Mouse (Mus musculus) ES-Bruce4 (cell line): ENCODE results near the gene Tnk2. TPM values are rescaled to one million over a fixed set of nuclear protein-coding genes. Genes with fewer than 3 reads are reported as not detected.

Experiments
- H3K27ac ChIP-seq: 2 replicates; pipeline ENCODE4 v1.5.1; 2012; ENCODE audit warnings: low read length, inconsistent platforms; ENCODE audit not compliant: insufficient read depth
- H3K27me3 ChIP-seq: 2 replicates; pipeline ENCODE4 v1.6.1; 2012; ENCODE audit warnings: mild to moderate bottlenecking, low read length, inconsistent platforms; ENCODE audit not compliant: control insufficient read depth, poor library complexity, insufficient read depth, severe bottlenecking
- H3K36me3 ChIP-seq: 2 replicates; pipeline ENCODE4 v1.6.1; 2012; ENCODE audit warnings: inconsistent platforms, mild to moderate bottlenecking, low read length, moderate library complexity; ENCODE audit not compliant: control insufficient read depth, poor library complexity, insufficient read depth, severe bottlenecking
- H3K4me1 ChIP-seq: one replicate; pipeline ENCODE4 v1.8.1; 2011; ENCODE audit warnings: low read length; ENCODE audit not compliant: control insufficient read depth, insufficient read depth
- H3K4me3 ChIP-seq: 2 replicates; pipeline ENCODE4 v1.5.1; 2011; ENCODE audit warnings: low read depth, mild to moderate bottlenecking, low read length
- H3K9ac ChIP-seq: 2 replicates; pipeline ENCODE4 v1.6.1; 2012; ENCODE audit warnings: low read depth, mild to moderate bottlenecking, inconsistent platforms; ENCODE audit not compliant: poor library complexity, severe bottlenecking
- H3K9me3 ChIP-seq: replicated peaks from 2 replicates; pipeline ENCODE4 v1.6.1; 2012; ENCODE audit warnings: mild to moderate bottlenecking, low read length, inconsistent platforms; ENCODE audit not compliant: control insufficient read depth, poor library complexity, insufficient read depth, severe bottlenecking
- CTCF ChIP-seq: IDR thresholded peaks from one replicate; pipeline ENCODE4 v1.8.1; 2011; ENCODE audit warnings: low read depth, low read length
- EP300 ChIP-seq: IDR thresholded peaks from 2 replicates; pipeline ENCODE4 v1.6.1; 2011; ENCODE audit warnings: low read depth, low read length; ENCODE audit not compliant: insufficient read depth
- POLR2A ChIP-seq: IDR thresholded peaks from one replicate; pipeline ENCODE4 v1.8.1; 2011; ENCODE audit warnings: low read length; ENCODE audit not compliant: insufficient read depth
- polyA plus RNA-seq: library from polyadenylated mRNA; stranded (reverse); fragments of >200 nt; gene quantifications from 2 replicates; pipeline ENCODE4 v1.2.4, GENCODE M21; 2011; ENCODE audit warnings: low read depth; ENCODE audit not compliant: missing spikeins, insufficient read depth, insufficient read length

The Tnk2 gene
- polyA plus RNA-seq, 1 experiment: 37.6 TPM

DNA sequence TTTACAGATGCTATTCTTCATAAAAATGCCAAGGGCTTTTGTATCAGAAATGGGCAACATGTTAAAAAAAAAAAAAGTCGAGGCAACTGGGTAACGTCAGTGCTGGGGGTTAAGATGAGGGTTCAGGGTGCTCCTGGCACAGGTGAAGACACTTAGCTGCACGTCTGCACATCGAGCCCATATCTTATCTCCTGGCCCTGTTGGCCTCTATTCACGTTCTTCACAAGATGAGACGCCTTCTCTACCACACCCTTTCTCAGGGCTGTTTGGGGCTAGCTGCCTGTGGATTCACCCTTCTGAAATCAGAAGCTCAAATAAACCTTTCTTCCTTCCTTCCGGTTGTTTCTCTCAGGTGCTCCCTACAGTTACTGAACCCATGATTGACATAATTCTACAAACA is 79.5 kb downstream of the Tnk2 start:
- Histone ChIP-seq H3K4me3 (no peak overlapping the region), H3K9me3 (no peaks in the 10 kb centered on the region), H3K4me1 (no peaks in the 10 kb centered on the region), H3K9ac (no peak overlapping the region), H3K36me3 (no peaks in the 10 kb centered on the region), H3K27me3 (no peaks in the 10 kb centered on the region), H3K27ac (no peak overlapping the region)
- TF ChIP-seq EP300: no peak
- TF ChIP-seq CTCF: no peak
- TF ChIP-seq POLR2A: no peak

DNA sequence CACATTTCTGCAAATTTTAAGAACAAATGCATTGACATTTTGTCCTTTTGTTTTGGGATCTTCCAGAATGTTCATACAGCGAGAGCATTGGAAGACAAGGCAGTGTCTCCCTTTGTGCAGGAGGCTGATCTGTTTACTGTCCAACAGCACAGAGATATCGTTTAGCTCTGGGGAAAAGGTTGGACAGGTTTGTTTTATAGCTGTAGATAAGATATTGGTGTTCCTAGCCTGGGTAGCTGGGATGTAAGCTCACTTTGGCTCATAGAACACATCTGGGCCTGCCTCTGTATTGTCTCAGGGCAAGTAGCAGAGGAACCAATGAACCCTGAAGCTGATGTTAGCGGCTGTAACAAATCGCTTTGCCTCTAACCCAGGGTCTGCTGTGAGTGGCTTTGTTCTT is 80.1 kb downstream of the Tnk2 start:
- Histone ChIP-seq H3K27ac (no peak overlapping the region), H3K36me3 (no peaks in the 10 kb centered on the region), H3K9ac (no peak overlapping the region), H3K9me3 (no peaks in the 10 kb centered on the region), H3K27me3 (no peaks in the 10 kb centered on the region), H3K4me1 (no peaks in the 10 kb centered on the region), H3K4me3 (no peak overlapping the region)
- TF ChIP-seq POLR2A (no peak), EP300 (no peak), CTCF (no peak)

DNA sequence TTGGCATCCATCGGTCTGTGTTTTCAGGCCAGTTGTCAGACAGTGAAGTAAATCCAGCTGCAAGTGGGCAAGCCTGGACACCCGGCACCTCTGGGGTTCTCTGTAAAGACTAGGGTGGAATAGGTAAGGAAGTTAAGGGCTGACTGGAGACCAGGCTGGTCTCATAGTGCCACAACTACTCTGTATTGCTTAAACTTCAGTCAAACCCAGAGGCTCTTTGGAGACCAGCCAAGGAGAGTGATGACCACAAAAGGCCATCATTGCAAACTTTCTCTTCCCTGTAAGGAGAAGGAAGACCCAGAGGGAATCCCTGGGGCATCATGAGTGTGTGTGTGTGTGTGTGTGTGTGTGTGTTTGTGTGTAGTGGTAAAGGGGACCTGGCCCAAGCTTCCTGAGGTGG is 80.6 kb downstream of the Tnk2 start:
- Histone ChIP-seq H3K9ac (no peak overlapping the region), H3K4me3 (no peak overlapping the region), H3K36me3 (no peaks in the 10 kb centered on the region), H3K9me3 (no peaks in the 10 kb centered on the region), H3K4me1 (no peaks in the 10 kb centered on the region), H3K27ac (no peak overlapping the region), H3K27me3 (no peaks in the 10 kb centered on the region)
- TF ChIP-seq CTCF (no peak), EP300 (no peak)

DNA sequence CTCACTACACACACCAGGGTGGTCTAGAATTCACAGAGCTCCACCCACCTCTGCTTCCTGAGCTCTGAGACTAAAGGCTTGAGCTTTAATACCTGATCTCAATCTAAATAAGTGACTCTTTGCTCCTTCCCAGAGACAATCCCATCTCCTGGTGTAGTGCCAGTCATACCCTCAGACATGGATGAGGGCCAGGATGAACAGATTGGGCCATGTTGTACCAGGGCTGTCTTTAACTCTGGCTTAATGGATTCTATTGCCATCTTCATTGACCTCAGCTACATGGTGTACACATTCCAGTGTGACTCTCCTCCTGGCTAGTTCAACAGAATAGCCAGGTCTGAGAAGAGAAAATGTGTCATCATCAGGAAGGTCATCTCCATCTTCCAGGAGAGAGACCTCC is 82.8 kb downstream of the Tnk2 start:
- Histone ChIP-seq H3K4me1 (no peaks in the 10 kb centered on the region), H3K27me3 (no peaks in the 10 kb centered on the region), H3K9ac (no peak overlapping the region), H3K36me3 (no peaks in the 10 kb centered on the region), H3K4me3 (no peak overlapping the region), H3K27ac (no peak overlapping the region), H3K9me3 (no peaks in the 10 kb centered on the region)
- TF ChIP-seq POLR2A: no peak
- TF ChIP-seq CTCF: no peak
- TF ChIP-seq EP300: no peak

DNA sequence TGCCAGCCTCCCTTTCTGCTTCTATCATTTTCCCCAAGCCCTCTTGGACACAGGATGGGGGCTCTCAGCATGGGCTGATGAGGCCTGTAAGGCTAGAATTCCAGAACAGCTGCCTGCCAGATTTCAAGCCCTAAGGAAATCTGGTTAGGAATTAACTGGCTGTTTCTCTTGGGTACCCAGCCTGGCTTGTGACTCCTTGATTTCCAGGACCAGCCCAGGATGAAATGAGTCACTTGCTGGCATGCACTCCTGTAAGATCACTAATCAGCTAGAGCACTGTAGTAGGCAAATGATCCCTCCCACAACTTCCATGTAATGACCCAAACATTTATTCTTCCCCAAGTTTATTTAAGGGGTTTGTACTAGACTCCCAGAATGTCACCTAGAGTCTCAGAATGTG is 84.6 kb downstream of the Tnk2 start:
- no peaks in the 10 kb centered on the region for H3K27me3 ChIP-seq
- no peak overlapping the region for H3K9ac ChIP-seq
- no peak overlapping the region for H3K4me3 ChIP-seq
- no peaks in the 10 kb centered on the region for H3K9me3 ChIP-seq
- TF ChIP-seq CTCF: no peak
- no peak for TF ChIP-seq POLR2A
- TF ChIP-seq EP300: no peak
- no peaks in the 10 kb centered on the region for H3K36me3 ChIP-seq
- no peaks in the 10 kb centered on the region for H3K4me1 ChIP-seq
- no peak overlapping the region for H3K27ac ChIP-seq

DNA sequence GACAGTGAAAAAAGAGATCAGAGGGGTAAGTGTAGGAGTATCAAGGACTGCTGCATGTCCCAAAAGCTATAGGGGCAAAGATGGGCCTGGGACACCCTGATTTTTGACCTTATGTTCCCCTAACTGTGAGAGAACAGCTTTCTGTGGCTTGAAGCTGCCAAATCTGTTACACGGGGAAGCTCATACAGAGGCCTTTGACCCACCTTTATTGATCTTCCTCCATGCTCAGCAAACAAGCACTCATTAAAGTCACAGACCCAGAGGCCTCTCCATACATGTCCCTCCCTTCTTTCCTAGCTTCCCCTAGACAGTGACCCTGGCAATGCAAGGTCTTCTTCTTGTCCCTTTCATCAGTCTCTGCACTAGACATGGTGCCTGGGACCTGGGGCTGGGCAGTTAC is 85.1 kb downstream of the Tnk2 start:
- no peaks in the 10 kb centered on the region for H3K27me3 ChIP-seq
- no peak overlapping the region for H3K9ac ChIP-seq
- no peak overlapping the region for H3K27ac ChIP-seq
- no peaks in the 10 kb centered on the region for H3K36me3 ChIP-seq
- H3K9me3 ChIP-seq: no peaks in the 10 kb centered on the region
- no peak for TF ChIP-seq POLR2A
- no peak for TF ChIP-seq EP300
- no peak for TF ChIP-seq CTCF
- H3K4me1 ChIP-seq: no peaks in the 10 kb centered on the region
- no peak overlapping the region for H3K4me3 ChIP-seq

Other genes starting within 250 kb of the Tnk2 start
- gene Tm4sf19, start 243.4 kb upstream of the Tnk2 start, polyA plus RNA-seq: not detected in 2 replicates
- gene Tctex1d2, start 224.2 kb upstream of the Tnk2 start, polyA plus RNA-seq: 36.6 and 37.9 TPM in 2 replicates
- 14.6 and 17.8 TPM in 2 replicates for gene Pcyt1a, start 213.0 kb upstream of the Tnk2 start, polyA plus RNA-seq
- gene Slc51a, start 156.0 kb upstream of the Tnk2 start, polyA plus RNA-seq: not detected in 2 replicates
- not detected in 2 replicates for gene Zdhhc19, start 147.6 kb upstream of the Tnk2 start, polyA plus RNA-seq
- 118 and 141 TPM in 2 replicates for gene Tfrc, start 35.0 kb upstream of the Tnk2 start, polyA plus RNA-seq
- not detected in 2 replicates for gene Muc4, start 92.0 kb downstream of the Tnk2 start, polyA plus RNA-seq
- gene Muc20, start 153.6 kb downstream of the Tnk2 start, polyA plus RNA-seq: not detected in 2 replicates
- not detected in 2 replicates for gene Smbd1, start 166.6 kb downstream of the Tnk2 start, polyA plus RNA-seq
- 116 and 124 TPM in 2 replicates for gene Fyttd1, start 233.6 kb downstream of the Tnk2 start, polyA plus RNA-seq
- 19.8 and 23.7 TPM in 2 replicates for gene Rubcn, start 233.9 kb downstream of the Tnk2 start, polyA plus RNA-seq